21 mouse cellular contexts compared by ENCODE assay signal in the genomic region with DNA sequence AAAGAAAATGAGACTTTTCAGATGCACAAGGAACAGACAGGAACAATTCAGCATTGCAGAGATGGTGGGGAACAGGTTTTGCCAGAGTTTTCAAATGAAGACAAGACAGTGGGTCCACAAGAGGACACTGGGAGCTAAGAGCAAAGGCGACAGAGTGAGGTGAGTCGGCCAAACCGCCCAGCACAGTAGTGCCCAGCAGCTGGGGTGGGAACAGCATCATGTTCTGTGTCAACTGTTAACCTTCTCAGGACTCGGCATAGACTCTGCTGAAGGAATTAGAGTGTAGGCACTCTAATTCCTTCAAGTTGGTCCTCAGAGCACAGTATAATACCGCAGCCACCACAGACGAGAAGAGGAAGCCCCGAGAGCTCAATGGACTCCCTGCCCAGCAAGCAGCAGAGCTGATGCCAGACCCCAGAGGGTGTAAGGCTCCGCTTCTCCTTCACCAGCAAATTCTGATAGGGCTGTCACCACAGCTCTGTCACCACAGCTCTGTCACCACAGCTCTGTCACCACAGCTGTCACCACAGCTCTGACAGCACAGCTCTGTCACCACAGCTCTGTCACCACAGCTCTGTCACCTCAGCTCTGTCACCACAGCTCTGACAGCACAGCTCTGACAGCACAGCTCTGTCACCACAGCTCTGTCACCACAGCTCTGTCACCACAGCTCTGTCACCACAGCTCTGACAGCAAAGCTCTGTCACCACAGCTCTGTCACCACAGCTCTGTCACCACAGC. TPM values are rescaled to one million over a fixed set of nuclear protein-coding genes. Genes with fewer than 3 reads are reported as not detected.
DNase-seq lines count a peak whose midpoint lies in the region; ATAC-seq lines count a peak whose summit lies in the region.
"Had no signal": no experiment of that assay in that cellular context is flagged by ENCODE, and none has a peak within 500 bp of the region (broad histone marks: within the 10 kb centered on the region; RNA-seq: fewer than 3 reads in every experiment).

No protein-coding gene starts in this region.

- no peak overlapping the region for H3K9ac ChIP-seq in neural tube, embryonic 15.5 days (replicated peaks)
- H3K9ac ChIP-seq: forebrain, embryonic 15.5 days; limb, embryonic 12.5 days; liver, embryonic 14.5 days had no signal

- peak; percentile 20 for DNase-seq in adrenal gland, postnatal 14 days
- DNase-seq in adrenal gland, postnatal 4 days (ENCODE audit: low spot score in 2 of 2), result no peak
- DNase-seq in thymus, postnatal 25 days, result peak; percentile 18
- no peak for DNase-seq in thymus, postnatal 4 days
- no peak for DNase-seq in spleen, postnatal 36 days (ENCODE audit: low spot score in 2 of 2)
- DNase-seq in left cerebral cortex, adult 18-20 months (ENCODE audit: low spot score in 2 of 2), result no peak
- DNase-seq: cerebellum, adult 18-20 months; kidney, adult 9 months; kidney, postnatal 4 days; lung, postnatal 14 days had no signal

- peak overlapping the region; percentile 21 for H3K4me3 ChIP-seq in megakaryocyte, embryonic 14.5 days (replicated peaks)
- no peak overlapping the region for H3K4me3 ChIP-seq in neural tube, embryonic 15.5 days (replicated peaks)
- H3K4me3 ChIP-seq: erythroblast, embryonic 14.5 days; forebrain, embryonic 15.5 days; hindbrain, embryonic 10.5 days; left cerebral cortex, adult 2 months; limb, embryonic 12.5 days; myocyte had no signal

- H3K4me1 ChIP-seq in megakaryocyte, embryonic 14.5 days, result peaks cover 55% of the 10 kb centered on the region
- 0 out of 2 replicates have a peak, but pooled peaks cover 9% of the 10 kb centered on the region for H3K4me1 ChIP-seq in neural tube, embryonic 15.5 days
- H3K4me1 ChIP-seq: forebrain, embryonic 15.5 days; hindbrain, embryonic 10.5 days; limb, embryonic 12.5 days had no signal

- peaks cover 15% of the 10 kb centered on the region for H3K9me3 ChIP-seq in megakaryocyte, embryonic 14.5 days
- H3K9me3 ChIP-seq in neural tube, embryonic 15.5 days (replicated peaks), result no peaks in the 10 kb centered on the region
- H3K9me3 ChIP-seq: forebrain, embryonic 15.5 days; hindbrain, embryonic 10.5 days; limb, embryonic 12.5 days had no signal

- no peak overlapping the region for H3K27ac ChIP-seq in neural tube, embryonic 15.5 days (replicated peaks)
- H3K27ac ChIP-seq: forebrain, embryonic 15.5 days; hindbrain, embryonic 10.5 days; left cerebral cortex, adult 2 months; limb, embryonic 12.5 days; liver, embryonic 14.5 days; stomach, postnatal 0 days had no signal

- no peak for ATAC-seq in neural tube, embryonic 15.5 days (ENCODE audit: low FRiP score)
- ATAC-seq: forebrain, embryonic 15.5 days had no signal

- H3K27me3 ChIP-seq in megakaryocyte, embryonic 14.5 days (replicated peaks), result no peaks in the 10 kb centered on the region
- H3K27me3 ChIP-seq in neural tube, embryonic 15.5 days (replicated peaks), result no peaks in the 10 kb centered on the region
- H3K27me3 ChIP-seq: forebrain, embryonic 15.5 days; limb, embryonic 12.5 days had no signal

- peaks cover 85% of the 10 kb centered on the region for H3K36me3 ChIP-seq in megakaryocyte, embryonic 14.5 days (replicated peaks; ENCODE audit: low read length)
- peaks cover 6% of the 10 kb centered on the region; the same call in 1 of the 2 replicates for H3K36me3 ChIP-seq in neural tube, embryonic 15.5 days

- no peak overlapping the region for H3K4me2 ChIP-seq in neural tube, embryonic 15.5 days
- H3K4me2 ChIP-seq: forebrain, embryonic 15.5 days; limb, embryonic 12.5 days; midbrain, embryonic 11.5 days had no signal

- WGBS in neural tube, embryonic 15.5 days, result 81% methylated on average over 8 of the region's 8 CpGs

RNA-seq across cellular contexts. Expression of gene Btbd9, which starts 57.7 kb away (rescaled TPM):
- total RNA-seq in adrenal gland, postnatal 14 days (2021), result 35.9 and 36.9 TPM in 2 replicates
- total RNA-seq in adrenal gland, postnatal 4 days (2021), result 10 to 100 TPM; 40.4 to 41.5 TPM
- polyA plus RNA-seq in megakaryocyte, embryonic 14.5 days (2012; ENCODE audit: insufficient read depth, low replicate concordance), result 80.3 and 125 TPM in 2 replicates
- 109 and 121 TPM in 2 replicates for polyA plus RNA-seq in neural tube, embryonic 15.5 days (2015; fragmentation: Nextera tagmentation; extraction: Ambion mirVana)
- 100 to 1,000 TPM; 100 to 101 TPM for total RNA-seq in left cerebral cortex, adult 18-20 months (2021)

Comparison
In these comparisons a context has a peak if more than half of its experiments do, and no peak if none do; other contexts are left out.
1. DNase-seq: peak in adrenal gland, postnatal 14 days (single experiment) and thymus, postnatal 25 days (single experiment); none in adrenal gland, postnatal 4 days (0 of 2), thymus, postnatal 4 days (single experiment), spleen, postnatal 36 days (0 of 2) and left cerebral cortex, adult 18-20 months (0 of 2).